ENCODE assay signal across 10 mouse cellular contexts in the genomic region with DNA sequence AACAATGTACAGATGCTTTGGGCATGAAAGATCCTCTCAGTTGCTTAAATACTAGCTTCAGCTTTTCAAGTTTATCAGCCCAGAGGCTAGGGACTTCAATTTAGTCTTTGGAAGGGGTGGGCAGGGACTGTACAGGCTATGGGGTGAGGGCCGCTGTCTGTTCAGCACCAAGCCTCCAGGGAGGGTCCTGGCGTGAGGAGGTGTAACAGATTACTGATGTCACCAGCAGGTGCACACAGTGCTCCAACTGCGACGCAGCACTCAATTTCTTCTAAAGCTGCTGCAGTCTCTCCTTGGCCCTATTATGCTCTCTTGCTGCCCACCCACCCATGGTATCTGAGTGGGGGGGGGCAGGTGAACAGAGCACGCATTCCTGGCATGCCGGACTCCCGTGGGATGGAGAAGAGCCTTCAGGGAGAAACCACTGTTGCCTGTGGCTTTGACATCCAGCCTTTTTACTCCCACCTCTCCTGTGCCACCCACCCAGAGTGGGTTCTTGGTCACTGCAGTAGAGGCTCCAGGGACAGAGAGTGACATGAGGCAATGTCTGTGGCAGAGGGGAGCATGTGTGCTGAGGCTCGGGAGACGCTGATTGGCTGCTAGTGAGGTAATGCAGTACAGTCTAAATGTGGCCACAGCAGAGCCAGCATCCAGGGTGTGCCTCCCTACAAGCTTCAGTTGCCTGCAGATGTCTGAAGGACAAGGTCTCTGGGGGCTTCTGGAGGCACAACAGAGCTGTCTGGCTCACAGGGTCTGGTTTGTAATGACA.
DNase-seq lines count a peak whose midpoint lies in the region; ATAC-seq and TF ChIP-seq lines count a peak whose summit lies in the region.
"Had no signal": no experiment of that assay in that cellular context is flagged by ENCODE, and none has a peak within 500 bp of the region (broad histone marks: within the 10 kb centered on the region; RNA-seq: fewer than 3 reads in every experiment).

No protein-coding gene starts in this region.

- intact Hi-C loops in left cerebral cortex, postnatal 14 days (cut with DNase I), result no loop called here
- intact Hi-C loops in heart, adult 2 months (cut with DNase I), result no loop called here

- no peak for DNase-seq in lung, postnatal 36 days
- peak; percentile 32 to 49 for DNase-seq in frontal cortex, postnatal 25 days (ENCODE audit: low spot score in 2 of 2)
- peak; percentile 60 to 82 for DNase-seq in left cerebral cortex, postnatal 14 days (ENCODE audit: low spot score in 2 of 2)
- peak; percentile 59 for DNase-seq in right cerebral cortex, postnatal 25 days
- DNase-seq in adrenal gland, adult 18-20 months (ENCODE audit: low spot score in 2 of 2), result no peak
- DNase-seq in heart, adult 2 months, result no peak
- no peak for DNase-seq in adrenal gland, postnatal 36 days
- DNase-seq: kidney, adult 2 months had no signal

- WGBS in lung, embryonic 15.5 days, result 50% methylated on average over 9 of the region's 9 CpGs
- 51% methylated on average over 9 of the region's 9 CpGs for WGBS in heart, adult 2 months

- H3K4me2 ChIP-seq in lung, embryonic 15.5 days, result no peak overlapping the region
- H3K4me2 ChIP-seq: liver, embryonic 15.5 days had no signal

- no peaks in the 10 kb centered on the region for H3K9me3 ChIP-seq in lung, embryonic 15.5 days
- H3K9me3 ChIP-seq: liver, embryonic 15.5 days had no signal

- no peaks in the 10 kb centered on the region for H3K4me1 ChIP-seq in lung, embryonic 15.5 days
- H3K4me1 ChIP-seq in heart, adult 2 months (ENCODE audit: control insufficient read depth, insufficient read depth, low read length), result no peaks in the 10 kb centered on the region
- H3K4me1 ChIP-seq: liver, embryonic 15.5 days had no signal

- H3K27ac ChIP-seq in lung, embryonic 15.5 days, result no peak overlapping the region
- no peak overlapping the region for H3K27ac ChIP-seq in heart, adult 2 months
- H3K27ac ChIP-seq: liver, embryonic 15.5 days had no signal

- no peak for TF ChIP-seq CTCF in heart, adult 2 months (IDR thresholded peaks at IDR 0.05)

- no peaks in the 10 kb centered on the region for H3K36me3 ChIP-seq in lung, embryonic 15.5 days
- no peaks in the 10 kb centered on the region for H3K36me3 ChIP-seq in heart, adult 2 months (ENCODE audit: control insufficient read depth, insufficient read depth, low read length)
- H3K36me3 ChIP-seq: liver, embryonic 15.5 days had no signal

- H3K9ac ChIP-seq in lung, embryonic 15.5 days, result no peak overlapping the region
- H3K9ac ChIP-seq in heart, adult 2 months (ENCODE audit: low read depth, low read length), result no peak overlapping the region
- H3K9ac ChIP-seq: liver, embryonic 15.5 days had no signal

- no peak overlapping the region for H3K4me3 ChIP-seq in lung, embryonic 15.5 days
- no peak overlapping the region for H3K4me3 ChIP-seq in heart, adult 2 months
- H3K4me3 ChIP-seq: liver, embryonic 15.5 days had no signal

- no peaks in the 10 kb centered on the region for H3K79me2 ChIP-seq in heart, adult 2 months (replicated peaks; ENCODE audit: control insufficient read depth, insufficient read depth, low read length)

- TF ChIP-seq POLR2A in heart, adult 2 months (IDR thresholded peaks at IDR 0.05; ENCODE audit: insufficient read depth, low read depth, low read length), result no peak

- no peaks in the 10 kb centered on the region for H3K27me3 ChIP-seq in lung, embryonic 15.5 days
- no peaks in the 10 kb centered on the region for H3K27me3 ChIP-seq in heart, adult 2 months (ENCODE audit: control insufficient read depth, insufficient read depth, low read length)
- H3K27me3 ChIP-seq: liver, embryonic 15.5 days had no signal

- ATAC-seq in lung, embryonic 15.5 days (ENCODE audit: borderline replicate concordance, extremely low read depth, low FRiP score, low TSS enrichment), result peak; percentile 65; the same call in 1 of the 2 replicates

- TF ChIP-seq EP300 in heart, adult 2 months (IDR thresholded peaks at IDR 0.05; ENCODE audit: insufficient read depth, low read depth, low read length), result no peak

Comparison
In these comparisons a context has a peak if more than half of its experiments do, and no peak if none do; other contexts are left out.
1. DNase-seq: peak in frontal cortex, postnatal 25 days (2 of 2), left cerebral cortex, postnatal 14 days (2 of 2) and right cerebral cortex, postnatal 25 days (single experiment); none in lung, postnatal 36 days (single experiment), adrenal gland, adult 18-20 months (0 of 2), heart, adult 2 months (0 of 2) and adrenal gland, postnatal 36 days (0 of 2).